Mouse (Mus musculus): ENCODE measurements around the gene Fras1. TPM values are rescaled to one million over a fixed set of nuclear protein-coding genes. Genes with fewer than 3 reads are reported as not detected.
A peak's percentile ranks its signal among the peaks of the same experiment; 100 is the strongest.

Gene Fras1
- total and polyA plus RNA-seq, 3 experiments = not detected

DNA sequence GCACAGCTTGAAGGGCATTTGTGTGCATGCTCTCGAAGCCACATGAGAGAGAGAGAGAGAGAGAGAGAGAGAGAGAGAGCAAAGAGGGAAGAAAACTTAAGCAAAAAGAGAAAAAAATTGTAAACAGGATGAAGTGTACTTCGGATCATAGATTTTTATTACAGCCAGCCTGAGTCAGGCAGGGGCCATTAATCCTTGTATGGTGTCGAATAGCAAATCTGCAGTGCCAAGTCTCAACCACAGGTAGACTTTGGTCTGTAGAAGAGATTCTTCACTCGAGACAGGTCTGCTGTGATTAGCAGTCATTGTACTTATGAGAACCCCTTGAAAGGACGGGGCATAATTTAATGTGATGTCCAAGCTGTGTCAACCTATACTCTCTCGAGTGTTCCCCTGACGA is 383.9 kb downstream of the Fras1 start:
- Histone ChIP-seq H3K79me2 (ENCODE audit: control insufficient read depth, insufficient read depth, low read length, poor library complexity) (no peaks in the 10 kb centered on the region), H3K9me3 (replicated peaks; ENCODE audit: insufficient read depth, low read length) (no peaks in the 10 kb centered on the region), H3K27ac (ENCODE audit: control insufficient read depth, low read depth, low read length) (no peak overlapping the region), H3K4me3 (ENCODE audit: control insufficient read depth in 1 of 2, insufficient read depth in 1 of 2, low read depth in 2 of 2, low read length in 2 of 2) (no peak overlapping the region), H3K27me3 (ENCODE audit: control insufficient read depth in 1 of 2, insufficient read depth in 2 of 2, low read length in 2 of 2) (no peaks in the 10 kb centered on the region), H3K9ac (ENCODE audit: control insufficient read depth, low read depth, low read length, poor library complexity, severe bottlenecking) (no peak overlapping the region), H3K4me1 (ENCODE audit: control insufficient read depth in 1 of 2, insufficient read depth in 2 of 2, low read length in 2 of 2) (peaks cover 0 to 2% of the 10 kb centered on the region in 2 experiments; a peak in 3 of 4 replicates), H3K36me3 (ENCODE audit: control insufficient read depth in 1 of 2, insufficient read depth in 2 of 2, low read length in 2 of 2) (no peaks in the 10 kb centered on the region)
- DNase-seq (ENCODE audit: low read depth, low spot score) = no peak
- TF ChIP-seq SIN3A (IDR thresholded peaks at IDR 0.05; ENCODE audit: low read length) = no peak
- TF ChIP-seq POLR2AphosphoS2 (IDR thresholded peaks at IDR 0.05; ENCODE audit: low read length) = no peak
- TF ChIP-seq TAL1 (IDR thresholded peaks at IDR 0.05; ENCODE audit: low read length) = no peak
- no peak for TF ChIP-seq BHLHE40 (IDR thresholded peaks at IDR 0.05; ENCODE audit: borderline replicate concordance, low read depth, low read length)
- no peak for TF ChIP-seq E2F4 (IDR thresholded peaks at IDR 0.05; ENCODE audit: borderline replicate concordance, low read depth, low read length)
- TF ChIP-seq NRF1 (IDR thresholded peaks at IDR 0.05; ENCODE audit: insufficient read depth, low read depth, low read length, poor library complexity, severe bottlenecking) = no peak
- no peak for TF ChIP-seq MYC (IDR thresholded peaks at IDR 0.05; ENCODE audit: low read depth, low read length)
- no peak for TF ChIP-seq JUND (IDR thresholded peaks at IDR 0.05; ENCODE audit: low read depth, low read length)
- TF ChIP-seq POLR2A (IDR thresholded peaks at IDR 0.05; ENCODE audit: control insufficient read depth in 1 of 2, insufficient read depth in 1 of 2, low read depth in 1 of 2, low read length in 2 of 2, poor library complexity in 1 of 2) = no peak
- no peak for TF ChIP-seq USF1 (IDR thresholded peaks at IDR 0.05; ENCODE audit: low read depth, low read length)
- no peak for TF ChIP-seq GABPA (IDR thresholded peaks at IDR 0.05; ENCODE audit: low read depth, low read length)
- TF ChIP-seq CHD2 (IDR thresholded peaks at IDR 0.05; ENCODE audit: low read length) = no peak
- no peak for TF ChIP-seq UBTF (IDR thresholded peaks at IDR 0.05; ENCODE audit: borderline replicate concordance, insufficient read depth, low read depth, low read length)
- no peak for TF ChIP-seq RAD21 (IDR thresholded peaks at IDR 0.05; ENCODE audit: low read depth, low read length)
- no peak for TF ChIP-seq CHD1 (IDR thresholded peaks at IDR 0.05; ENCODE audit: low read depth, low read length)
- TF ChIP-seq MAZ (IDR thresholded peaks at IDR 0.05; ENCODE audit: low read depth, low read length) = no peak
- TF ChIP-seq SMC3 (IDR thresholded peaks at IDR 0.05; ENCODE audit: low read depth, low read length) = no peak

DNA sequence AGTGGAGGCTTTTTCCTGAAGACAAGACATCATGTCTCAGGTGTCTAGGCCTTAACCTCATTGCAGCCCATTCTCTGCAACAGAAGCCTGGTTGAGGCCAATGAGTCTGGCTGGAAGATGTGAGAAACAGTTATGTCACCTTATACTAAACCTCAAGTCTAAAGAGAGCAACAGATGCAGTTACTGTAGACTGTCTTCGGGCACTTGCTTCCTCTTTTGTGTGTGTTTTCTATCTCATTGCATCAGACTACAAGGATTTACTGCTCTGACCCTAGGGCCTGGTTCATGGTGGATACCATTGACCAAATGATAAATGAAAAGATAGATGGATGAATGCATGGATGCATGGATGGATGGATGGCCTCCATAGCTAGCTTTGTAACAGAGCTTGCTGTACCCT is 388.3 kb downstream of the Fras1 start:
- H3K27ac ChIP-seq (ENCODE audit: control insufficient read depth, low read depth, low read length) = no peak overlapping the region
- H3K9ac ChIP-seq (ENCODE audit: control insufficient read depth, low read depth, low read length, poor library complexity, severe bottlenecking) = no peak overlapping the region
- H3K27me3 ChIP-seq (ENCODE audit: control insufficient read depth in 1 of 2, insufficient read depth in 2 of 2, low read length in 2 of 2) = no peaks in the 10 kb centered on the region
- TF ChIP-seq MAFK (IDR thresholded peaks at IDR 0.05; ENCODE audit: borderline replicate concordance, low read depth, low read length) (no peak), MAZ (IDR thresholded peaks at IDR 0.05; ENCODE audit: low read depth, low read length) (no peak), USF1 (IDR thresholded peaks at IDR 0.05; ENCODE audit: low read depth, low read length) (no peak), ELF1 (IDR thresholded peaks at IDR 0.05; ENCODE audit: low read depth, low read length) (no peak)
- H3K36me3 ChIP-seq (ENCODE audit: control insufficient read depth in 1 of 2, insufficient read depth in 2 of 2, low read length in 2 of 2) = no peaks in the 10 kb centered on the region
- no peaks in the 10 kb centered on the region for H3K79me2 ChIP-seq (ENCODE audit: control insufficient read depth, insufficient read depth, low read length, poor library complexity)
- H3K4me3 ChIP-seq (ENCODE audit: control insufficient read depth in 1 of 2, insufficient read depth in 1 of 2, low read depth in 2 of 2, low read length in 2 of 2) = no peak overlapping the region
- peak; percentile 39 for DNase-seq (ENCODE audit: low read depth, low spot score)
- no peaks in the 10 kb centered on the region; a peak in 2 of 4 replicates for H3K4me1 ChIP-seq (ENCODE audit: control insufficient read depth in 1 of 2, insufficient read depth in 2 of 2, low read length in 2 of 2)
- H3K9me3 ChIP-seq (replicated peaks; ENCODE audit: insufficient read depth, low read length) = no peaks in the 10 kb centered on the region

Measured in MEL (cell line).